Mouse (Mus musculus) testis, adult 2 months (tissue): ENCODE measurements around the gene Tie1. TPM values are rescaled to one million over a fixed set of nuclear protein-coding genes. Genes with fewer than 3 reads are reported as not detected.

Experiments
- H3K27ac ChIP-seq: fragments of 200-500 bp; 2 replicates; pipeline ENCODE4 v1.5.1; 2012; ENCODE audit warnings: low read depth, low read length; ENCODE audit not compliant: control insufficient read depth, insufficient read depth
- H3K27me3 ChIP-seq: fragments of 200-500 bp; 2 replicates; pipeline ENCODE4 v1.6.1; 2012; ENCODE audit warnings: mild to moderate bottlenecking, low read length, moderate library complexity; ENCODE audit not compliant: control insufficient read depth, insufficient read depth
- H3K36me3 ChIP-seq: fragments of 200-500 bp; 2 replicates; pipeline ENCODE4 v1.6.1; 2012; ENCODE audit warnings: mild to moderate bottlenecking, low read length; ENCODE audit not compliant: control insufficient read depth, insufficient read depth
- H3K4me1 ChIP-seq: fragments of 200-500 bp; 2 replicates; pipeline ENCODE4 v1.6.1; 2012; ENCODE audit warnings: low read length; ENCODE audit not compliant: control insufficient read depth, insufficient read depth
- H3K4me3 ChIP-seq: fragments of 200-500 bp; 2 replicates; pipeline ENCODE4 v1.5.1; 2012; ENCODE audit warnings: low read depth, mild to moderate bottlenecking, low read length, moderate library complexity, mixed read lengths; ENCODE audit not compliant: control insufficient read depth
- CTCF ChIP-seq: fragments of 200-500 bp; IDR thresholded peaks from 2 replicates; pipeline ENCODE4 v1.5.1; 2012; ENCODE audit warnings: low read depth, mild to moderate bottlenecking, inconsistent platforms, low read length, moderate library complexity; ENCODE audit not compliant: control insufficient read depth, insufficient read depth, insufficient replicate concordance
- POLR2A ChIP-seq: fragments of 200-500 bp; IDR thresholded peaks from 2 replicates; pipeline ENCODE4 v1.6.1; 2012; ENCODE audit warnings: low read depth, mild to moderate bottlenecking, inconsistent platforms, low read length, moderate library complexity; ENCODE audit not compliant: control insufficient read depth
- polyA plus RNA-seq: library from polyadenylated mRNA; depleted of rRNA; stranded (reverse); fragments of >200 nt; gene quantifications from 2 replicates; pipeline ENCODE4 v1.2.3, GENCODE M21; 2012; rRNA removed

The Tie1 gene
- 1.8 and 2.1 TPM in 2 replicates for polyA plus RNA-seq

DNA sequence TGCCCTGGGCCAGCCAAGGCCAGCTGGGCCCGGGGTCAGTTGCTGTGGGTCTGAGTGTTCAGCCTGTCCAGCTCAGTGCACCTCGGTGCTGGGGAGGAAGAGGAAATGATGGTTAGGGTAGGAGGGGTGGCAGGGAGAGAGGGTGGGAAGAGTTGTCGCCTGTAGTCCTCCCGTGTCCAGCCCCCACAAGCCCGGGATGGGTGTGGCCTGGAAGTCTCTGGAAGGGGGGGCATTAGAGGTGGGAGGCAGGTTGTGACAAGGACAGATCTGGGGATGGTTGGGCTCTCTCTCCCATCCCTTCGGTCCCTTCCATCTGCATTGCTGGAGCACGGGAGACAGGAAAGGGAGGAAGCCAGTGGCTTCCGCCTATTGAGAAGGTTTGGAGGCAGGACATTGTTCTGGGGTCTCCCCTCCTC is at the start of gene Tie1:
Gene Tie1, minus strand, starts transcription at position 345 of the 416 bp plus-strand sequence.
- no peak for TF ChIP-seq CTCF
- TF ChIP-seq POLR2A, result no peak
- Histone ChIP-seq H3K4me1 (no peaks in the 10 kb centered on the region), H3K36me3 (no peaks in the 10 kb centered on the region), H3K27ac (no peak within 1 kb of the TSS), H3K4me3 (no peak within 1 kb of the TSS), H3K27me3 (no peaks in the 10 kb centered on the region)

DNA sequence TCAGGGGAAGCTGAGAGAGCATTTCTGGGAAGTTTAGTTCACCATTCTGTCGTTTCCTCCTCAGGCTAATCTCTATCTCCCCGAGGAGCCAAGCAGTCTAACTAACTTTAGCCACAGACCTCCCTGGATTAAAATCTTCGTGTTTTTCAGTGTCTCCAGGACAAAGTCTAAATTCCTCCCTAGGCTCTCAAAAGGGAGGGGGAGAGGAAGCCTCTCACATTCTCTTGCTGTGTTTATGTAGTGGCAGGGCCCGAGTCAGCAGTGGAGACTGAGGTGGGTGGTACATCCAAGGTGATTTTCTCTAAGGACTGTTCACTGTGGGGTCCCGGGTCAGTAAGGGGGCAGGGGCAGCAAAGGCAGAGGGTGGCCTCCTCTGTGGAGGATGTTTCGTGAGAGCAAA is 47.9 kb upstream of the Tie1 start:
- H3K4me1 ChIP-seq, result no peaks in the 10 kb centered on the region
- H3K27ac ChIP-seq, result no peak overlapping the region
- H3K36me3 ChIP-seq, result no peaks in the 10 kb centered on the region
- H3K4me3 ChIP-seq, result no peak overlapping the region
- no peak for TF ChIP-seq POLR2A
- no peak for TF ChIP-seq CTCF
- no peaks in the 10 kb centered on the region for H3K27me3 ChIP-seq

GRCm38 (mm10) chr4:118535610-118536009 is 45.7 kb upstream of the Tie1 start:
- H3K27me3 ChIP-seq, result no peaks in the 10 kb centered on the region
- no peaks in the 10 kb centered on the region for H3K36me3 ChIP-seq
- H3K4me1 ChIP-seq, result no peaks in the 10 kb centered on the region
- TF ChIP-seq CTCF (no peak), POLR2A (no peak)
- H3K4me3 ChIP-seq, result no peak overlapping the region
- H3K27ac ChIP-seq, result no peak overlapping the region

DNA sequence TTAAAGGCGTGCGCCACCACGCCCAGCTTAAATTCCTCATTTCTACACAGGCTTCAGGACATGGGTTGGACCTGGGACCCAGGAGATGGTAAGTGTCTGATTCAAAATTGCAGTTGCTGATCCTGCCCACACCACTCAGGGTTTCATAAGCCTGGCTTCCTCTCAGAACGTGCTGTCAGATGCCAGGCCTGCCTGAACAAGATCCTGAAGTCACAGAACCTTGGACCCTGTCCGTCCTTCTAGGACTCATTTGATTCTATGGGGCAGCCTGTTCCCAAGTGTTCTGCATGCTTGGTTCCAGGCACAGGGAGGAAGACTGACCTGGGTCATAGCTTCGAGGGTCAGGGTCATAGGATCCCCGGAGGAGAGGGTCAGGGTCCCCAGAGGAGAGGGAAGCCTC is 43.7 kb upstream of the Tie1 start:
- no peak overlapping the region for H3K4me3 ChIP-seq
- no peak overlapping the region for H3K27ac ChIP-seq
- no peaks in the 10 kb centered on the region for H3K4me1 ChIP-seq
- no peaks in the 10 kb centered on the region for H3K36me3 ChIP-seq
- TF ChIP-seq CTCF (no peak), POLR2A (no peak)
- H3K27me3 ChIP-seq, result no peaks in the 10 kb centered on the region

GRCm38 (mm10) chr4:118533156-118533555 is 43.3 kb upstream of the Tie1 start:
- H3K4me1 ChIP-seq, result no peaks in the 10 kb centered on the region
- no peak overlapping the region for H3K4me3 ChIP-seq
- H3K27ac ChIP-seq, result no peak overlapping the region
- H3K27me3 ChIP-seq, result no peaks in the 10 kb centered on the region
- no peak for TF ChIP-seq POLR2A
- no peak for TF ChIP-seq CTCF
- H3K36me3 ChIP-seq, result no peaks in the 10 kb centered on the region

DNA sequence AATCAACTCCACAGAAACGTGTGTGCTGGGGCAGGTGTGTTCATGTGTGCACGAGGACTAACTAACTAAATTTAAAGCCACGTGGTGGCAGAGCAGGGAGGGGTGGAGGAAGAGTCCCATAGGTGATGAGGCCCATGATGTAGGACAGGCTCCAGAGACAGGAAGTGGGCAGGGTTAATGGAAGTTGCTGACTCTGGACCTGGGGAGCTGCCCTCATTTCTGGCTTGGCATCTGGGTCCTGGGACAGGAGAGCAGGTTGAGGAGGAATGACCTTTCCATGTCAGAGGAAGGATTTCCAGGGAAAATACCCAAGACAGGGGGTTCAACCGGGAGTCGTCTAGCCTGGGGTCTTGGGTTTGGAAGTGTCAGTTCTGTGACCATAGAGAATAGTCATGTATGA is 42.8 kb upstream of the Tie1 start:
- Histone ChIP-seq H3K27me3 (no peaks in the 10 kb centered on the region), H3K4me1 (no peaks in the 10 kb centered on the region), H3K36me3 (no peaks in the 10 kb centered on the region), H3K27ac (no peak overlapping the region), H3K4me3 (no peak overlapping the region)
- TF ChIP-seq CTCF (no peak), POLR2A (no peak)

- H3K36me3 ChIP-seq, result no peaks in the 10 kb centered on the region
- TF ChIP-seq CTCF, result no peak
- no peak for TF ChIP-seq POLR2A
- H3K4me3 ChIP-seq, result no peak overlapping the region
- no peaks in the 10 kb centered on the region for H3K27me3 ChIP-seq
- H3K4me1 ChIP-seq, result no peaks in the 10 kb centered on the region
- H3K27ac ChIP-seq, result no peak overlapping the region
These were observed 37.9 kb upstream of the Tie1 start for GRCm38 (mm10) chr4:118527720-118528119.

- Histone ChIP-seq H3K27me3 (no peaks in the 10 kb centered on the region), H3K27ac (no peak overlapping the region), H3K36me3 (no peaks in the 10 kb centered on the region), H3K4me1 (no peaks in the 10 kb centered on the region), H3K4me3 (no peak overlapping the region)
- TF ChIP-seq CTCF (no peak), POLR2A (no peak)
These were observed 37.4 kb upstream of the Tie1 start for GRCm38 (mm10) chr4:118527335-118527681.
